ENCODE assay signal across 22 mouse cellular contexts in the genomic region with DNA sequence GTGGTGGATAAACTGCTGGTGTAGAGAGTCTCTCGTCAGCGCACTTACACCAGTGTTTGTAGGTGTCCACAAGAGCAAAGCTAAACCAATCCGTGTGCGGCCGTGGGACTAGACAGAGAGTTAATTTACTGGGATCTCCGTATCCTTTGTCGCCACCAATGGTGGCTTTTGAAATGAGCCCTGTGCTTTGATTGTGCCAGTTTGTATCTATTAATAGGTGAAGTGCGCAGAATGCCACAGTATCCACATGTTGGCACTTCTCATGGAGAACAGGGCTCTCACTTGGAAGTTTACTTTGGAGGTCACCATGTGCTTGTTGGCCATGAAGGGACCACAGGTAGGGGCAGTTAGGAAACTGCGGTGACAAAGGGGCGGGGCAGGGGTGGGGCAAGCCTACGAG. TPM values are rescaled to one million over a fixed set of nuclear protein-coding genes. Genes with fewer than 3 reads are reported as not detected.
DNase-seq lines count a peak whose midpoint lies in the region; ATAC-seq and TF ChIP-seq lines count a peak whose summit lies in the region.
"Had no signal": no experiment of that assay in that cellular context is flagged by ENCODE, and none has a peak within 500 bp of the region (broad histone marks: within the 10 kb centered on the region; RNA-seq: fewer than 3 reads in every experiment).

No protein-coding gene starts in this region.

- H3K9ac ChIP-seq in heart, adult 2 months (ENCODE audit: low read depth, low read length) = no peak overlapping the region
- H3K9ac ChIP-seq in heart, embryonic 11.5 days (ENCODE audit: low read depth, low read length) = no peak overlapping the region
- no peak overlapping the region for H3K9ac ChIP-seq in heart, postnatal 0 days (replicated peaks; ENCODE audit: low read depth, low read length)
- H3K9ac ChIP-seq in liver, embryonic 12.5 days = no peak overlapping the region
- H3K9ac ChIP-seq: forebrain, embryonic 13.5 days; hindbrain, embryonic 14.5 days had no signal

- H3K4me3 ChIP-seq in heart, adult 2 months = no peak overlapping the region
- no peak overlapping the region for H3K4me3 ChIP-seq in heart, embryonic 11.5 days (ENCODE audit: low read depth, low read length)
- H3K4me3 ChIP-seq in heart, embryonic 10.5 days = no peak overlapping the region
- no peak overlapping the region for H3K4me3 ChIP-seq in heart, postnatal 0 days (ENCODE audit: low read depth, low read length)
- H3K4me3 ChIP-seq in liver, embryonic 12.5 days = no peak overlapping the region
- H3K4me3 ChIP-seq: forebrain, embryonic 10.5 days; forebrain, embryonic 13.5 days had no signal

- 73% methylated on average over 11 of the region's 11 CpGs for WGBS in heart, adult 2 months
- WGBS in heart, embryonic 11.5 days (ENCODE audit: insufficient replicate concordance) = 86% methylated on average over 11 of the region's 11 CpGs
- 89% methylated on average over 11 of the region's 11 CpGs for WGBS in heart, embryonic 10.5 days
- WGBS in heart, postnatal 0 days = 53% methylated on average over 11 of the region's 11 CpGs
- WGBS in liver, embryonic 12.5 days (ENCODE audit: insufficient replicate concordance) = 83% methylated on average over 11 of the region's 11 CpGs

- no peaks in the 10 kb centered on the region for H3K27me3 ChIP-seq in heart, adult 2 months (ENCODE audit: control insufficient read depth, insufficient read depth, low read length)
- no peaks in the 10 kb centered on the region for H3K27me3 ChIP-seq in heart, embryonic 11.5 days (ENCODE audit: control insufficient read depth, insufficient read depth, low read length)
- no peaks in the 10 kb centered on the region for H3K27me3 ChIP-seq in heart, embryonic 10.5 days (ENCODE audit: insufficient read depth, poor library complexity, severe bottlenecking)
- no peaks in the 10 kb centered on the region for H3K27me3 ChIP-seq in heart, postnatal 0 days (ENCODE audit: control insufficient read depth, insufficient read depth, low read length)
- 0 out of 2 replicates have a peak, but pooled peaks cover 6% of the 10 kb centered on the region for H3K27me3 ChIP-seq in liver, embryonic 12.5 days (replicated peaks)
- H3K27me3 ChIP-seq: forebrain, embryonic 13.5 days had no signal

- peak; percentile 50 for TF ChIP-seq CTCF in heart, adult 2 months (IDR thresholded peaks at IDR 0.05)
- peak; percentile 13; the same call in 1 of the 2 replicates for TF ChIP-seq CTCF in heart, postnatal 0 days (IDR thresholded peaks at IDR 0.05; ENCODE audit: low read depth)

- no peak for TF ChIP-seq EP300 in heart, adult 2 months (IDR thresholded peaks at IDR 0.05; ENCODE audit: insufficient read depth, low read depth, low read length)
- TF ChIP-seq EP300 in heart, postnatal 0 days (IDR thresholded peaks at IDR 0.05; ENCODE audit: low read depth) = peak; percentile 56; the same call in 1 of the 2 replicates

- no peak for TF ChIP-seq POLR2A in heart, adult 2 months (IDR thresholded peaks at IDR 0.05; ENCODE audit: insufficient read depth, low read depth, low read length)

- intact Hi-C loops in heart, adult 2 months (cut with DNase I) = no loop called here

- H3K9me3 ChIP-seq in heart, embryonic 11.5 days (replicated peaks; ENCODE audit: control insufficient read depth, low read length) = 0 out of 2 replicates have a peak, but pooled peaks cover 3% of the 10 kb centered on the region
- 0 out of 2 replicates have a peak, but pooled peaks cover 4% of the 10 kb centered on the region for H3K9me3 ChIP-seq in heart, embryonic 10.5 days
- no peaks in the 10 kb centered on the region for H3K9me3 ChIP-seq in heart, postnatal 0 days (replicated peaks; ENCODE audit: control insufficient read depth, low read length)
- H3K9me3 ChIP-seq in liver, embryonic 12.5 days (replicated peaks) = no peaks in the 10 kb centered on the region
- H3K9me3 ChIP-seq: forebrain, embryonic 10.5 days; forebrain, embryonic 13.5 days had no signal

- H3K4me2 ChIP-seq in heart, embryonic 11.5 days = no peak overlapping the region
- H3K4me2 ChIP-seq in heart, postnatal 0 days (ENCODE audit: low read depth, low read length) = peak overlapping the region; percentile 18; the same call in 1 of the 2 replicates
- no peak overlapping the region for H3K4me2 ChIP-seq in liver, embryonic 12.5 days
- H3K4me2 ChIP-seq: forebrain, embryonic 13.5 days; hindbrain, embryonic 14.5 days had no signal

- no peaks in the 10 kb centered on the region for H3K4me1 ChIP-seq in heart, adult 2 months (ENCODE audit: control insufficient read depth, insufficient read depth, low read length)
- peaks cover 9% of the 10 kb centered on the region; the same call in 1 of the 2 replicates for H3K4me1 ChIP-seq in heart, embryonic 11.5 days (ENCODE audit: control insufficient read depth, insufficient read depth, low read length)
- peaks cover 39% of the 10 kb centered on the region for H3K4me1 ChIP-seq in heart, embryonic 10.5 days
- H3K4me1 ChIP-seq in heart, postnatal 0 days (ENCODE audit: control insufficient read depth, insufficient read depth) = peaks cover 3% of the 10 kb centered on the region; the same call in 1 of the 2 replicates
- H3K4me1 ChIP-seq in liver, embryonic 12.5 days = peaks cover 8% of the 10 kb centered on the region; the same call in 1 of the 2 replicates

- H3K36me3 ChIP-seq in heart, adult 2 months (ENCODE audit: control insufficient read depth, insufficient read depth, low read length) = no peaks in the 10 kb centered on the region
- no peaks in the 10 kb centered on the region for H3K36me3 ChIP-seq in heart, embryonic 11.5 days (ENCODE audit: control insufficient read depth, insufficient read depth, low read length)
- H3K36me3 ChIP-seq in heart, embryonic 10.5 days = no peaks in the 10 kb centered on the region
- H3K36me3 ChIP-seq in heart, postnatal 0 days (replicated peaks; ENCODE audit: control insufficient read depth, insufficient read depth, low read length) = no peaks in the 10 kb centered on the region
- no peaks in the 10 kb centered on the region for H3K36me3 ChIP-seq in liver, embryonic 12.5 days
- H3K36me3 ChIP-seq: forebrain, embryonic 10.5 days had no signal

- no peak for ATAC-seq in heart, embryonic 11.5 days (replicated peaks; ENCODE audit: insufficient number of reproducible peaks, low FRiP score, low TSS enrichment)
- ATAC-seq in heart, postnatal 0 days (ENCODE audit: insufficient read depth, low read depth) = peak; percentile 78
- ATAC-seq in liver, embryonic 12.5 days = no peak
- ATAC-seq: CD4-positive, CD25-positive, alpha-beta regulatory T cell, adult 4 months; forebrain, embryonic 13.5 days; forebrain, embryonic 16.5 days; intestine, postnatal 0 days had no signal

- H3K79me2 ChIP-seq in heart, adult 2 months (replicated peaks; ENCODE audit: control insufficient read depth, insufficient read depth, low read length) = no peaks in the 10 kb centered on the region

- peak in 1 of 2 experiments; percentile 43 for DNase-seq in heart, adult 2 months
- DNase-seq in heart, embryonic 10.5 days (ENCODE audit: low spot score) = no peak
- peak; percentile 88 for DNase-seq in heart, postnatal 0 days (ENCODE audit: low spot score)
- DNase-seq in heart, postnatal 4 days = peak; percentile 51
- DNase-seq in thymus, postnatal 25 days = no peak
- DNase-seq in cerebellum, adult 9-11 months = no peak
- DNase-seq: adrenal gland, adult 2 months; adrenal gland, postnatal 25 days; cerebellum, adult 11-12 months; cerebellum, adult 8-10 months; cerebellum, postnatal 14 days; gastrocnemius, postnatal 10 days; gastrocnemius, postnatal 36 days; kidney, adult 2 months had no signal

- H3K27ac ChIP-seq in heart, adult 2 months = peak overlapping the region; percentile 47; the same call in 1 of the 2 replicates
- no peak overlapping the region for H3K27ac ChIP-seq in heart, embryonic 11.5 days (ENCODE audit: low read depth, low read length)
- 0 out of 2 replicates have a peak overlapping the region, but pooled peaks have one; percentile 6 for H3K27ac ChIP-seq in heart, embryonic 10.5 days
- peak overlapping the region; percentile 84 for H3K27ac ChIP-seq in heart, postnatal 0 days (ENCODE audit: low read depth)
- H3K27ac ChIP-seq in liver, embryonic 12.5 days = no peak overlapping the region
- H3K27ac ChIP-seq: forebrain, embryonic 10.5 days; forebrain, embryonic 13.5 days; hindbrain, embryonic 14.5 days had no signal

RNA-seq across cellular contexts. Expression of a gene that starts 53.7 kb away (rescaled TPM):
- 10 to 100 TPM; 13.8 to 15.8 TPM for total RNA-seq in heart, adult 2 months (2021)
- 7.5 and 13.4 TPM in 2 replicates for polyA plus RNA-seq in heart, adult 2 months (2012; rRNA removed)
- polyA plus RNA-seq in heart, embryonic 11.5 days (2014; fragmentation: Nextera tagmentation; extraction: Ambion mirVana) = 5.3 and 5.8 TPM in 2 replicates
- 3.1 and 3.4 TPM in 2 replicates for polyA plus RNA-seq in heart, embryonic 10.5 days (2016; fragmentation: Nextera tagmentation; extraction: Ambion mirVana)
- total RNA-seq in heart, postnatal 0 days (2014; rRNA removed; ENCODE audit: low replicate concordance) = 42.0 and 47.1 TPM in 2 replicates
- polyA plus RNA-seq in heart, postnatal 0 days (2015; fragmentation: Nextera tagmentation; extraction: Ambion mirVana) = 10.1 and 10.5 TPM in 2 replicates
- 10 to 100 TPM; 33.2 to 35.2 TPM for total RNA-seq in heart, postnatal 4 days (2021)
- 1.3 and 1.4 TPM in 2 replicates for polyA plus RNA-seq in liver, embryonic 12.5 days (2016; fragmentation: Nextera tagmentation; extraction: Ambion mirVana)
- polyA plus RNA-seq: CD4-positive, CD25-positive, alpha-beta regulatory T cell, adult 4 months had no signal

Comparison
In these comparisons a context has a peak if more than half of its experiments do, and no peak if none do; other contexts are left out.
1. DNase-seq: peak in heart, postnatal 0 days (single experiment) and heart, postnatal 4 days (single experiment); none in heart, embryonic 10.5 days (single experiment), thymus, postnatal 25 days (single experiment) and cerebellum, adult 9-11 months (single experiment).
2. H3K27ac ChIP-seq: peak in heart, adult 2 months (single experiment), heart, embryonic 10.5 days (single experiment) and heart, postnatal 0 days (single experiment); none in heart, embryonic 11.5 days (single experiment) and liver, embryonic 12.5 days (single experiment).